Mouse (Mus musculus) spleen, postnatal 36 days (tissue): ENCODE data around the gene C2cd4c.

ENCODE experiments used
- DNase-seq, 2 experiments: peaks; one replicate each; pipeline ENCODE4 v3.0.0; 2022; ENCODE audit warnings: low spot score in 2 of 2, mixed read lengths in 1 of 2

The C2cd4c gene

DNA sequence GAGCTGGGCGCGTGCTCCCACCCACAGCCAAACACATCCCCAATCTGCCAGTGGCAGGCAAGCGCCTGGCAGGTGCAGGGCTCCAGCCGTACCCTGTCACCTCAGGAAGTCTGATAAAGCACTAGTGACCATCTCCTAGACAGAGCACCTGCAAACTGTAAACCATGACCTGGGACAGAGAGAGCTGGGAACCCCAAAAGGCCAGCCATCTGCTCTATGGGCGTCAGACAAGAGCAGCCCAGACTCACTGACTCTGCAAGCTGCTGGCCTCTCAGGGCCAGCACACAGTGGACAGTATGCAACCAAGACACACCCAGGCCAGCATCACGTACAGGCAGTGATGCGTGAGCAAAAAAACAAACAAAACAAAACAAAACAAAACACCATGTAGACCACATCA, 34.9 kb downstream of the C2cd4c start:
- DNase-seq = no peak

DNA sequence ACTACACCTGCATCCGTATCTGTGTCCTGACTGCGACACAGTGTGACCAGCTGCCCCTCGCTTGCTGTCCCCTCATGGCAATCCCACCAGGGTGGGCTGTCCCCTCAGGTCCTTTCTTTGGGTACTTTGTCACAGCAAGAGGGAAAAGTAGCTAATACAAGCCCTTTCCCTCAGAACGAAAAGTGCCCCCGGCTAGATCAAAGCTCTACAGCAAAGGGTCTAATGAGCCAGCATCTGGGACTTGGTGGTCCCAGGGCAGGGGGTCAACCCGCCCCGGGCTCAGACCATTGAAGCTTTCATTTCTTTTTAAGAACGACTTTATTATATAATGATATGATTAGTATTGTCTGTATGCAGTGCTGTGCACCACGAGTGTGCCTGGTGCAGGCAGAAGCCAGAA, 35.5 kb downstream of the C2cd4c start:
- no peak for DNase-seq

DNA sequence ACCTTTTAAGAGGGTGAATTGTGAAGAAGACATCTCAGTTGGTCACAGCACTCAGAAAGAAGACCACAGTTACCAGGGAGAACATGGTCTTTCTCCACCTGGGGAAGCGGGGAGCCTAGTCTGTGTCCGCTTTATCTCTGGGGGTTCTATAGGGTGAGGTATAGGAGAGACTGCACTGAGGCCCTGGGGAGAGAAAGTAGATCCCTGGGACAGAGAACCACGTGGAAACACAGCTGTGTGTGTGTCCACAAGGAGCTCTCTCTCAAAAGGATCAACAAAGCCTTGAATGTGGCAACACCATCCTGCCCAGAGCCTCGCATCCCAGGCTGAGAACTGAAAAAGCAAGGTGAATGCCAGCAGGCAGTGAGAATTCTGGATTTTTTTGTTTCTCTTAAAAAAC, 36.4 kb downstream of the C2cd4c start:
- no peak for DNase-seq

DNA sequence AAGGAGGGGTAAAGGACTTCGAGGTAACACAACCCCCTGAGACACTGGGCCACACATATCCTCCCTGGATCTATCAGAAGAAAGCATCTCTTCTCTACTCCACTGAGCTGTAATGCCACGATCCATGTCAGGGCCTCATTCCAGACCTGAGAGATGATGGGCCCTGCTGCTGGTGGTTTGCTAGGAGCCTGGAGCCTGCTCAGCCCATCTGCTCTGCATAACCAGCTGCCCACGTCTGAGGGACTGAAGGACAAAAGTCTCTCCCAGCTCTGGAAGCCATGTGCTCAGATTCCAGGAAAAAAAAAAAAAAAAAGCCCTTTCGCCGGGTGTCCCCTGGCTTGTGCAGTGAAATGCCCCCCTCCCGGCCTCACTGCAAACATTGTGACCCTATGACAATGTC, 38.1 kb downstream of the C2cd4c start:
- no peak for DNase-seq

DNA sequence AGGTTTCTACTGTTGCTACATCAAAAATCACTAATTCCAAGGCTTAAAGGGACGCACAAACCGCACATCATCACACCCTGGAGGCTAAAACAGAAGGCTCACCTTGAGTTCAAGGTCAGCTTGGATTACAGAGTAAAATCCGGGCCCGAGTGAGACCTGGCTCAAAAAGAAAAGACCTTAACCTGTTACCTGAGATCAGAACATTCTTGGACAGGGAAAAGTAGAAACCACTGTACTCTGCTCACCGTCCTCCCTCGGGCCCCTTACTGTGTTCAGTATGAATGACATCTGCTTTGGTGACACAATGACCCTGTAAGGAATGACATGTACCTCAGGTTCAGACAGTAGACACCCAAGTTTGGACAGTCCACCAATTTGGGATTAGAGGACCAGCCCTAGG, 39.0 kb downstream of the C2cd4c start:
- no peak for DNase-seq

DNA sequence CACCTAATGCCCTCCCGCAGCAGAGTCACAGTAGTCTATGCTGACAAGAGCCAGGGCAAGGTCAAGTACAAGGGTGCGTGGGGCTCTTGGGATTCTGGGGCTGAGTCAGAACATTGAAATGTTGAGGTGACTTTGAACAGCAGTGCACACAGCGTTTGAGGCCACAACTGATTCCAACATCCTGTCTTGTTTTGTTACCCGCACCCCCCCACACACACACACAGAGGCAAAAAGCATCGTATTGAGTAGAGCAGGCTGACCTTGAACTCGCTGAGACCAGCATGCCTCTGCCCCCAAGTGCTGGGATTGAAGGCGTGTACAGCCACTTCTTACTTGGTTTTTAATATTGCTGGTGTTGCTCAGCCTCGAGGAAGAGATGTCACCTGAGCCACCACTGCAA, 39.5 kb downstream of the C2cd4c start:
- no peak for DNase-seq

DNA sequence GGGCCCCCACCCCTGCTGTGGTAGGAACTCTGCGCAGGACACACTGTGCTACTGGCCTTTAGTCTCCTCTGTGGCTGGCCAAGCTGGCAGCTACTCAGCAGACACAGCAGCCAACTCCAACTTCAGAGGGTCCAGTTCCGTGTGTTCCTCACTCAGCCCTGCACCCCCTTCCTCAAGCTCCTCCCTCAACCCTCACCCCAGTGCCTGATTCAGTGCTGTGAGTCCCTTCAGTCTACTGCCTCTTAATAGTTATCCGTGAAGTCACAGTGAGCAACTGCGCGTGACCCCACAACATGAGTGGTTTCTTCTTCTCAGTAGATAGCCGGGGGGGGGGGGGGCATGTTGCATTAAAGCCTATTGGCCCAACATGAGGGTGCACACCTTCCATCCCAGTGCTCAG, 40.2 kb downstream of the C2cd4c start:
- no peak for DNase-seq

DNA sequence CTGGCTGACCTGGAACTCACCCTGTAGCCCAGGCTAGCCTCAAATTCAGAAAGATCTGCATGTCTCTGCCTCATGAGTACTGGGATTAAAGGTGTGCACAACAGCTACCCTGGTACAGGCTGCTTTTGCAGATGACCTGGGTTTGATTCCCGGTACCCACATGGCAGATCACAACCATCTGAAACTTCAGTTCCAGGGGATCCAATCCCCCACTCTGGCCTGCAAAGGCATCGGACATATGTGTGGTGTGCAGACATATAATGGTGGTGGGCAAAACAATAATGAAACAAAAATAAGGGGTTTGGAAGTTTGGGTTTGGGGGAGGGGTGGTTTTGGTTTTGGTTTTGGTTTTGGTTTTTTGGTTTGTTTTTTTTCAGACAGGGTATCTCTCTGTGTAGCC, 42.5 kb downstream of the C2cd4c start:
- no peak for DNase-seq

DNA sequence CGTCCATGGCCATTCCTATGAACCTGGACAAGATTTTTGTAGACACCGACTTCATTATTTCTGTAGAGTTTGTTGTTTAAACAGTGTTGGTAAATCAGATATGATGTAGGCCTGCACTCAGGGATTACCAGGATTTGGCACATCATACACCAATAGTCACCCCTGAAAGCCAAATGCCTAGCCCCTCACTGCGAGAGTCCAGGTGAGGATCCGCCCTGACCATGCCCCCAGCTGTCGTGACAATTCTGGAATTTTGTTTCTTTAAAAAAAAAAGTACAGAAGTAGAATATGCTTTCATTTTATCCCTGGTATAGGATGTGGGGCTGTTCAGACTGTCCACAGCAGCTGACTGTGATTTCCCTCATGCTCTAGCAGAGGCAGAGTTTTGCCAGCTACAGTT, 43.9 kb downstream of the C2cd4c start:
- DNase-seq = no peak

DNA sequence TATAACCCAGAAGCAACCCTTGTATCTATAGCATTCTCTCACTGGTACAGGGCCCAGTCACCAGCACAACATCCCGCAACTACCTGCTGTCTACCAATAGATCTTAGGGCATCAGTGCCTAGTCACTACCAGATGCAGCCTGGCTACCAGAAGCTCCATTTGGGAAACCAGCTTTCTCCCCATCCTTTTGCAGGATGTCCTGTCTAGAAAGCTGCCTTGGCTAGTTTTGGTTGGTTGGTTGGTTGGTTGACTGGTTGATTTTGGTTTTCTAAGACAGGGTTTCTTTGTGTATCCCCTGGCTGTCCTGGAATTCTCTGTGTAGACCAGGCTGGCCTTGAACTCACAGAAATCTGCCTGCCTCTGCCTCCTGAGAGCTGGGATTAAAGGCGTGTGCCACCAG, 54.1 kb downstream of the C2cd4c start:
- DNase-seq = no peak

DNA sequence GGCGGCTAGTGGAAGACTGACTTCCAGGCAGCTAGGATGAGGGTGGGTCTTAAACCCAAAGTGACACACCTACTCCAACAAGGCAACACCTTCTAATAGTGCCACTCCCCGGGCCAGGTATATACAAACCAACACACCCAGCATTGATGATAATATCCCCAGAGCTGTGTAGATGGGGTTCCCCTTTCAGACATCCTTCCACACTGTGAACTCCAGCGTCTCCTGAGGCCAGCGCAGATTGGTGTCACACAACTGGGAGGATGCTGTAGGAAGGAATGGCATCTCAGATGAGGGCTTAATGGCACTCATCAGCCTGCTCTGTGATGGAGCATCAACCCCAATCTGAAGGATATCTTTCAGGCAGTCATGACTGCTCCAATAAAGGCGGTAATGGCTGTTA, 56.3 kb downstream of the C2cd4c start:
- no peak for DNase-seq

DNA sequence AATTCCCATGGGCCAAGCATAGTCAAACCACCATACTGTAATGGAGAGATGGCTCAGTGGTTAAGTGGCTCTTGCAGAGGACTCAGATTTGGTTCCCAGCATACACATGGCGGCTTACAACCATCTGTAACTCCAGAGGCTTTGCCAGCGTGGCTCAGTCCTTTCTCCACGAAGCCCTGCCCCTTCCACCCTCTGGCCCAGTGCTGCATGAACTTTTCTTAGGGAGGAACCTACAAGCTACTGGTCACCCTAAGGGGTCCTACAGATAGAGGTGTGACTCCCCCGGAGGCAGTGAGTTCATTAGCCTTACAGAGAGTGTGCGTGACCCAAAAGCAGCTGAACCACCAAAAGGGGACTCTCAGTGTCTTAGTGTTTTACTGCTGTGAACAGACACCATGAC, 56.9 kb downstream of the C2cd4c start:
- DNase-seq = no peak
